Comparison of ENCODE assay signal across 10 mouse cellular contexts in genomic region chr2:11664367-11664766, GRCm38 (mm10). TPM values are rescaled to one million over a fixed set of nuclear protein-coding genes. Genes with fewer than 3 reads are reported as not detected.
DNase-seq lines count a peak whose midpoint lies in the region; ATAC-seq and TF ChIP-seq lines count a peak whose summit lies in the region.
"Had no signal": no experiment of that assay in that cellular context is flagged by ENCODE, and none has a peak within 500 bp of the region (broad histone marks: within the 10 kb centered on the region; RNA-seq: fewer than 3 reads in every experiment).

No protein-coding gene starts in this region.

- no peak overlapping the region for H3K27ac ChIP-seq in left cerebral cortex, adult 2 months
- H3K27ac ChIP-seq in forebrain, embryonic 12.5 days, result no peak overlapping the region
- H3K27ac ChIP-seq in hindbrain, embryonic 14.5 days, result no peak overlapping the region
- no peak overlapping the region for H3K27ac ChIP-seq in limb, embryonic 14.5 days (replicated peaks; ENCODE audit: low read depth, low read length)

- H3K4me3 ChIP-seq in left cerebral cortex, adult 2 months, result peak overlapping the region; percentile 39
- H3K4me3 ChIP-seq in forebrain, embryonic 12.5 days (replicated peaks), result 0 out of 2 replicates have a peak overlapping the region, but pooled peaks have one; percentile 8
- peak overlapping the region; percentile 17 for H3K4me3 ChIP-seq in hindbrain, embryonic 14.5 days (replicated peaks; ENCODE audit: low read length)
- H3K4me3 ChIP-seq in limb, embryonic 14.5 days (replicated peaks; ENCODE audit: low read length), result no peak overlapping the region
- H3K4me3 ChIP-seq in myocyte, result no peak overlapping the region

- WGBS in forebrain, embryonic 12.5 days, result 48% methylated on average over 6 of the region's 6 CpGs
- 50% methylated on average over 6 of the region's 6 CpGs for WGBS in hindbrain, embryonic 14.5 days
- WGBS in limb, embryonic 14.5 days, result 40% methylated on average over 6 of the region's 6 CpGs

- intact Hi-C loops in left cerebral cortex, adult 2 months (cut with DNase I), result loop anchor here (1.0 to 2.0 kb wide), 2 partner anchors 22 to 61 kb away; no protein-coding TSS in a partner anchor

- no peak; the same call in 1 of the 2 replicates for ATAC-seq in forebrain, embryonic 12.5 days (ENCODE audit: low FRiP score)
- peak; percentile 46; the same call in 1 of the 2 replicates for ATAC-seq in hindbrain, embryonic 14.5 days (ENCODE audit: low FRiP score)
- no peak for ATAC-seq in limb, embryonic 14.5 days (ENCODE audit: low FRiP score, low read depth)
- no peak for ATAC-seq in monocyte, adult 5-6 weeks (replicated peaks; ENCODE audit: insufficient number of reproducible peaks, low FRiP score, low TSS enrichment, poor library complexity, severe bottlenecking)

- H3K36me3 ChIP-seq in forebrain, embryonic 12.5 days (replicated peaks), result no peaks in the 10 kb centered on the region
- no peaks in the 10 kb centered on the region for H3K36me3 ChIP-seq in hindbrain, embryonic 14.5 days (replicated peaks; ENCODE audit: control insufficient read depth, insufficient read depth)
- H3K36me3 ChIP-seq in limb, embryonic 14.5 days (ENCODE audit: control insufficient read depth, insufficient read depth, low read length), result no peaks in the 10 kb centered on the region
- H3K36me3 ChIP-seq in myocyte (ENCODE audit: control insufficient read depth, insufficient read depth), result no peaks in the 10 kb centered on the region

- peak overlapping the region; percentile 36 for H3K4me2 ChIP-seq in forebrain, embryonic 12.5 days
- peak overlapping the region; percentile 42 for H3K4me2 ChIP-seq in hindbrain, embryonic 14.5 days (replicated peaks)
- peak overlapping the region; percentile 13; the same call in 1 of the 2 replicates for H3K4me2 ChIP-seq in limb, embryonic 14.5 days (replicated peaks; ENCODE audit: low read depth, low read length, severe bottlenecking)
- H3K4me2 ChIP-seq in myocyte (ENCODE audit: low read depth), result peak overlapping the region; percentile 41

- no peaks in the 10 kb centered on the region for H3K27me3 ChIP-seq in forebrain, embryonic 12.5 days
- no peaks in the 10 kb centered on the region for H3K27me3 ChIP-seq in hindbrain, embryonic 14.5 days (ENCODE audit: control insufficient read depth, insufficient read depth, low read length)
- no peaks in the 10 kb centered on the region for H3K27me3 ChIP-seq in limb, embryonic 14.5 days (ENCODE audit: control insufficient read depth, insufficient read depth, low read length)
- H3K27me3 ChIP-seq in myocyte (ENCODE audit: control insufficient read depth, insufficient read depth, insufficient read length), result no peaks in the 10 kb centered on the region

- DNase-seq in left cerebral cortex, adult 2 months (ENCODE audit: extremely low spot score in 1 of 2, low spot score in 2 of 2), result peak; percentile 14 to 30
- DNase-seq in left cerebral cortex, adult 8-10 months (ENCODE audit: low spot score in 2 of 2), result no peak
- peak; percentile 34 for DNase-seq in adrenal gland, adult 2 months
- DNase-seq in hindbrain, embryonic 14.5 days (ENCODE audit: low spot score), result peak; percentile 28
- no peak for DNase-seq in limb, embryonic 14.5 days (ENCODE audit: low spot score)

- peak; percentile 13; the same call in 1 of the 2 replicates for TF ChIP-seq CTCF in left cerebral cortex, adult 2 months (IDR thresholded peaks at IDR 0.05)

- no peaks in the 10 kb centered on the region for H3K79me2 ChIP-seq in myocyte (ENCODE audit: control insufficient read depth, insufficient read depth)

- no peak overlapping the region for H3K9ac ChIP-seq in forebrain, embryonic 12.5 days
- H3K9ac ChIP-seq in hindbrain, embryonic 14.5 days, result 0 out of 2 replicates have a peak overlapping the region, but pooled peaks have one; percentile 24
- no peak overlapping the region for H3K9ac ChIP-seq in limb, embryonic 14.5 days (ENCODE audit: low read depth, low read length, severe bottlenecking)

- no peaks in the 10 kb centered on the region for H3K4me1 ChIP-seq in forebrain, embryonic 12.5 days
- H3K4me1 ChIP-seq in hindbrain, embryonic 14.5 days (replicated peaks; ENCODE audit: control insufficient read depth, insufficient read depth, low read length), result no peaks in the 10 kb centered on the region
- H3K4me1 ChIP-seq in limb, embryonic 14.5 days (ENCODE audit: control insufficient read depth, insufficient read depth, low read length), result no peaks in the 10 kb centered on the region; the same call in 1 of the 2 replicates

- TF ChIP-seq POLR2A in limb, embryonic 14.5 days (IDR thresholded peaks at IDR 0.05; ENCODE audit: borderline replicate concordance, extremely low read depth, insufficient read depth, insufficient read length), result no peak
- TF ChIP-seq POLR2A in myocyte (IDR thresholded peaks at IDR 0.05; ENCODE audit: insufficient read length, low read depth), result no peak

- no peaks in the 10 kb centered on the region for H3K9me3 ChIP-seq in forebrain, embryonic 12.5 days
- H3K9me3 ChIP-seq in hindbrain, embryonic 14.5 days (ENCODE audit: control insufficient read depth, low read length), result no peaks in the 10 kb centered on the region
- no peaks in the 10 kb centered on the region for H3K9me3 ChIP-seq in limb, embryonic 14.5 days (ENCODE audit: control insufficient read depth, low read length)

- H3ac ChIP-seq in myocyte (ENCODE audit: control insufficient read depth, insufficient read length), result no peak overlapping the region

TF ChIP-seq in myocyte, 11 proteins besides CTCF, POLR2A, EP300 and RAD21:
- TF ChIP-seq MYOG (IDR thresholded peaks at IDR 0.05; ENCODE audit: control insufficient read depth in 1 of 3, insufficient read depth in 1 of 3, insufficient read length in 2 of 3, low read depth in 2 of 3) (no peak), POLR2AphosphoS2 (IDR thresholded peaks at IDR 0.05; ENCODE audit: insufficient read length, low read depth) (no peak), MAX (IDR thresholded peaks at IDR 0.05; ENCODE audit: low read depth) (no peak), TCF12 (IDR thresholded peaks at IDR 0.05; ENCODE audit: insufficient read depth, poor library complexity, severe bottlenecking) (no peak), CEBPB (IDR thresholded peaks at IDR 0.05; ENCODE audit: insufficient read depth, poor library complexity, severe bottlenecking) (no peak)
TF ChIP-seq in myocyte: peak in this region for 0.

RNA-seq across cellular contexts. Expression of gene Il2ra, which starts 21.8 kb away (rescaled TPM):
- under 1 TPM in 1 of 2 experiments, not detected in 1; 0.07 TPM for total RNA-seq in left cerebral cortex, adult 2 months (2021)
- total RNA-seq in left cerebral cortex, adult 8-10 months (2022), result under 1 TPM in 3 of 4 experiments, not detected in 1; 0.11 to 0.26 (median 0.18) TPM
- total RNA-seq in adrenal gland, adult 2 months (2021), result under 1 TPM; 0.29 to 0.41 TPM
- polyA plus RNA-seq in adrenal gland, adult 2 months (2012; rRNA removed), result 0.07 TPM in 1 of 2 replicates, not detected in the other
- not detected in 2 replicates for polyA plus RNA-seq in forebrain, embryonic 12.5 days (2016; fragmentation: Nextera tagmentation; extraction: Ambion mirVana)
- polyA plus RNA-seq in hindbrain, embryonic 14.5 days (2014; fragmentation: Nextera tagmentation; extraction: Ambion mirVana), result 0.09 TPM in 1 of 2 replicates, not detected in the other
- polyA plus RNA-seq in limb, embryonic 14.5 days (2012; rRNA removed), result 0.01 TPM in 1 of 2 replicates, not detected in the other
- polyA plus RNA-seq in limb, embryonic 14.5 days (2014; fragmentation: Nextera tagmentation; extraction: Ambion mirVana), result not detected in 2 replicates
- polyA plus RNA-seq in myocyte (2012; fragmentation: generic; extraction: Trizol), result not detected
- 0.48 to 2.1 TPM (median 0.49 TPM) in 3 replicates for total RNA-seq in monocyte, adult 5-6 weeks (2017)

RNA-seq across cellular contexts. Expression of gene Gm17490, which starts 38.3 kb away (rescaled TPM):
- total RNA-seq in left cerebral cortex, adult 2 months (2021), result not detected
- not detected for total RNA-seq in left cerebral cortex, adult 8-10 months (2022)
- total RNA-seq in adrenal gland, adult 2 months (2021), result not detected
- not detected in 2 replicates for polyA plus RNA-seq in adrenal gland, adult 2 months (2012; rRNA removed)
- not detected in 2 replicates for polyA plus RNA-seq in forebrain, embryonic 12.5 days (2016; fragmentation: Nextera tagmentation; extraction: Ambion mirVana)
- not detected in 2 replicates for polyA plus RNA-seq in hindbrain, embryonic 14.5 days (2014; fragmentation: Nextera tagmentation; extraction: Ambion mirVana)
- not detected in 2 replicates for polyA plus RNA-seq in limb, embryonic 14.5 days (2012; rRNA removed)
- polyA plus RNA-seq in limb, embryonic 14.5 days (2014; fragmentation: Nextera tagmentation; extraction: Ambion mirVana), result not detected in 2 replicates
- not detected for polyA plus RNA-seq in myocyte (2012; fragmentation: generic; extraction: Trizol)
- total RNA-seq in monocyte, adult 5-6 weeks (2017), result not detected in 3 replicates
- total RNA-seq: adrenal gland, postnatal 4 days; left cerebral cortex, postnatal 10 days had no signal

RNA-seq across cellular contexts. Expression of gene Il15ra, which starts 40.7 kb away (rescaled TPM):
- 10 to 100 TPM; 10.3 to 11.8 TPM for total RNA-seq in left cerebral cortex, adult 2 months (2021)
- total RNA-seq in left cerebral cortex, adult 8-10 months (2022), result 10 to 100 TPM in 2 of 4 experiments, 1 to 10 TPM in 2; 8.3 to 13.7 (median 11.3) TPM
- 10 to 100 TPM; 26.8 to 29.9 TPM for total RNA-seq in adrenal gland, adult 2 months (2021)
- 13.0 and 15.4 TPM in 2 replicates for polyA plus RNA-seq in adrenal gland, adult 2 months (2012; rRNA removed)
- 0.50 TPM in 1 of 2 replicates, not detected in the other for polyA plus RNA-seq in forebrain, embryonic 12.5 days (2016; fragmentation: Nextera tagmentation; extraction: Ambion mirVana)
- polyA plus RNA-seq in hindbrain, embryonic 14.5 days (2014; fragmentation: Nextera tagmentation; extraction: Ambion mirVana), result 1.4 and 1.5 TPM in 2 replicates
- polyA plus RNA-seq in limb, embryonic 14.5 days (2012; rRNA removed), result 3.7 and 4.6 TPM in 2 replicates
- 2.7 and 3.2 TPM in 2 replicates for polyA plus RNA-seq in limb, embryonic 14.5 days (2014; fragmentation: Nextera tagmentation; extraction: Ambion mirVana)
- 0.22 TPM for polyA plus RNA-seq in myocyte (2012; fragmentation: generic; extraction: Trizol)
- total RNA-seq in monocyte, adult 5-6 weeks (2017), result 16.9 to 24.0 TPM (median 22.9 TPM) in 3 replicates

Comparison
In these comparisons a context has a peak if more than half of its experiments do, and no peak if none do; other contexts are left out.
1. DNase-seq: peak in left cerebral cortex, adult 2 months (2 of 2), adrenal gland, adult 2 months (single experiment) and hindbrain, embryonic 14.5 days (single experiment); none in left cerebral cortex, adult 8-10 months (0 of 2) and limb, embryonic 14.5 days (single experiment).
2. H3K4me3 ChIP-seq: peak in left cerebral cortex, adult 2 months (single experiment), forebrain, embryonic 12.5 days (single experiment) and hindbrain, embryonic 14.5 days (single experiment); none in limb, embryonic 14.5 days (single experiment) and myocyte (single experiment).
3. Peak in every context shown above with its lines, with median percentiles within 50 percentile points of each other: H3K4me2 ChIP-seq.